In genomic region chr5:107986255-107986966, GRCm38 (mm10) we compare ENCODE assay signal across 8 mouse cellular contexts. TPM values are rescaled to one million over a fixed set of nuclear protein-coding genes. Genes with fewer than 3 reads are reported as not detected.
DNase-seq lines count a peak whose midpoint lies in the region; ATAC-seq lines count a peak whose summit lies in the region.

No protein-coding gene starts in this region.

- ATAC-seq in frontal cortex, adult (ENCODE audit: low TSS enrichment): peak; percentile 83
- peak; percentile 81 for ATAC-seq in hindbrain, embryonic 15.5 days (ENCODE audit: low FRiP score, low read depth)

- under 1% methylated on average over 33 of the region's 54 CpGs for WGBS in hindbrain, embryonic 15.5 days

- peak overlapping the region; percentile 66 for H3K4me2 ChIP-seq in hindbrain, embryonic 15.5 days

- no peaks in the 10 kb centered on the region for H3K36me3 ChIP-seq in hindbrain, embryonic 15.5 days

- DNase-seq in NIH3T3 (ENCODE audit: low read depth): peak; percentile 86
- DNase-seq in cerebellum, adult 9-11 months: peak; percentile 82
- DNase-seq in layer of hippocampus, postnatal 36 days: peak; percentile 59 to 61
- peak; percentile 61 for DNase-seq in lung, postnatal 14 days
- DNase-seq in ovary, postnatal 36 days (ENCODE audit: low spot score): peak; percentile 44
- DNase-seq in thymus, postnatal 14 days: peak; percentile 77

- no peaks in the 10 kb centered on the region for H3K9me3 ChIP-seq in hindbrain, embryonic 15.5 days

- H3K9ac ChIP-seq in hindbrain, embryonic 15.5 days: peak overlapping the region; percentile 94

- H3K4me3 ChIP-seq in hindbrain, embryonic 15.5 days: peak overlapping the region; percentile 97

- H3K27me3 ChIP-seq in hindbrain, embryonic 15.5 days: no peaks in the 10 kb centered on the region

- peak overlapping the region; percentile 98 for H3K27ac ChIP-seq in hindbrain, embryonic 15.5 days (replicated peaks)

- peaks cover 17% of the 10 kb centered on the region for H3K4me1 ChIP-seq in hindbrain, embryonic 15.5 days (replicated peaks)

RNA-seq across cellular contexts. Expression of gene Fam69a, which starts 0.5 kb away (rescaled TPM):
- 58.7 and 62.0 TPM in 2 replicates for polyA plus RNA-seq in hindbrain, embryonic 15.5 days (2015; fragmentation: Nextera tagmentation; extraction: Ambion mirVana)
- 10 to 100 TPM; 32.9 to 39.3 TPM for total RNA-seq in layer of hippocampus, postnatal 36 days (2021)

Comparison
In these comparisons a context has a peak if more than half of its experiments do, and no peak if none do; other contexts are left out.
1. Peak in every context shown above with its lines: DNase-seq, ATAC-seq, H3K4me3 ChIP-seq and H3K27ac ChIP-seq.